Mouse (Mus musculus): ENCODE measurements at regions not wholly inside any gene's neighbourhood (a gene's known extent, or its start where the extent isn't known, plus 50 kb on each side); places are given as distances from the start of the nearest gene placed in this dataset.

DNA sequence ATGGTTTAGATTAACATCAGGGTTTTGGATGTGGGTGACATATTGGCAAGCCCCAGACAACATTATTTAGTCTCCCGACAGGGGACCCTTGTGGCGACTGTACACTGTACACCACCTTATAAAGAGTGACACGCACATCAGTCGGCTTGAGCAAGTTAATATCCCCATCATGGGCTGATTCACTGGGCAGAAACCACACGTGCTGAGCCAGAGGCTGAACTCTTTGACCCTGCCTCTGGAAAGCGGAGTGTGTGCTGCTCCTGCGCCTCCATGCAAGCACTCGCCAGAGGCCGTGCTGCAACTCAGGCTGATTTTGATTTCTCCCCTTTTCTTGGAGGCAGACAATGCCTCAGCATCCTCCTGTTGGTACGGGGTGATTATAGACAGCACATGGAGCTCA is 125.2 kb upstream of the Msx2 start:
- H3K4me3 ChIP-seq (ENCODE audit: control insufficient read depth in 1 of 2, insufficient read depth in 1 of 2, low read depth in 2 of 2, low read length in 2 of 2): no peak overlapping the region
- H3K9ac ChIP-seq (ENCODE audit: control insufficient read depth, low read depth, low read length, poor library complexity, severe bottlenecking): no peak overlapping the region
- no peak overlapping the region for H3K27ac ChIP-seq (ENCODE audit: control insufficient read depth, low read depth, low read length)
- no peak for TF ChIP-seq KAT2A (conservative IDR thresholded peaks at IDR 0.05; ENCODE audit: low read depth, low read length)
- no peak for TF ChIP-seq MAZ (IDR thresholded peaks at IDR 0.05; ENCODE audit: low read depth, low read length)
- TF ChIP-seq ZKSCAN1 (IDR thresholded peaks at IDR 0.05; ENCODE audit: low read depth, low read length): no peak
- TF ChIP-seq TCF12 (IDR thresholded peaks at IDR 0.05; ENCODE audit: low read depth, low read length): no peak
- TF ChIP-seq POLR2AphosphoS5 (IDR thresholded peaks at IDR 0.05; ENCODE audit: borderline replicate concordance, low read depth, low read length): no peak
- TF ChIP-seq MYB (IDR thresholded peaks at IDR 0.05; ENCODE audit: low read depth, low read length): no peak
- H3K9me3 ChIP-seq (replicated peaks; ENCODE audit: insufficient read depth, low read length): no peaks in the 10 kb centered on the region
- no peaks in the 10 kb centered on the region for H3K36me3 ChIP-seq (ENCODE audit: control insufficient read depth in 1 of 2, insufficient read depth in 2 of 2, low read length in 2 of 2)
- H3K79me2 ChIP-seq (ENCODE audit: control insufficient read depth, insufficient read depth, low read length, poor library complexity): no peaks in the 10 kb centered on the region
- H3K4me1 ChIP-seq (ENCODE audit: control insufficient read depth in 1 of 2, insufficient read depth in 2 of 2, low read length in 2 of 2): no peaks in the 10 kb centered on the region
- H3K27me3 ChIP-seq (ENCODE audit: control insufficient read depth in 1 of 2, insufficient read depth in 2 of 2, low read length in 2 of 2): no peaks in the 10 kb centered on the region
- DNase-seq (ENCODE audit: low read depth, low spot score): no peak

GRCm38 (mm10) chr13:53596871-53597800 is 124.3 kb upstream of the Msx2 start:
- H3K36me3 ChIP-seq (ENCODE audit: control insufficient read depth in 1 of 2, insufficient read depth in 2 of 2, low read length in 2 of 2): no peaks in the 10 kb centered on the region
- H3K9me3 ChIP-seq (replicated peaks; ENCODE audit: insufficient read depth, low read length): no peaks in the 10 kb centered on the region
- DNase-seq (ENCODE audit: low read depth, low spot score): no peak
- no peak overlapping the region for H3K27ac ChIP-seq (ENCODE audit: control insufficient read depth, low read depth, low read length)
- H3K79me2 ChIP-seq (ENCODE audit: control insufficient read depth, insufficient read depth, low read length, poor library complexity): no peaks in the 10 kb centered on the region
- no peaks in the 10 kb centered on the region for H3K4me1 ChIP-seq (ENCODE audit: control insufficient read depth in 1 of 2, insufficient read depth in 2 of 2, low read length in 2 of 2)
- H3K9ac ChIP-seq (ENCODE audit: control insufficient read depth, low read depth, low read length, poor library complexity, severe bottlenecking): no peak overlapping the region
- H3K4me3 ChIP-seq (ENCODE audit: control insufficient read depth in 1 of 2, insufficient read depth in 1 of 2, low read depth in 2 of 2, low read length in 2 of 2): no peak overlapping the region
- no peak for TF ChIP-seq CTCF (IDR thresholded peaks at IDR 0.05 in 2 of 3, conservative IDR thresholded peaks at IDR 0.05 in 1 of 3; ENCODE audit: control insufficient read depth in 1 of 3, insufficient read depth in 1 of 3, low read depth in 2 of 3, low read length in 3 of 3, poor library complexity in 1 of 3, severe bottlenecking in 1 of 3)
- no peak for TF ChIP-seq MYC (IDR thresholded peaks at IDR 0.05; ENCODE audit: low read depth, low read length)
- TF ChIP-seq RCOR1 (IDR thresholded peaks at IDR 0.05; ENCODE audit: low read depth, low read length): no peak
- TF ChIP-seq ELF1 (IDR thresholded peaks at IDR 0.05; ENCODE audit: low read depth, low read length): no peak
- TF ChIP-seq POLR2A (IDR thresholded peaks at IDR 0.05; ENCODE audit: control insufficient read depth in 1 of 2, insufficient read depth in 1 of 2, low read depth in 1 of 2, low read length in 2 of 2, poor library complexity in 1 of 2): no peak
- TF ChIP-seq POLR2AphosphoS5 (IDR thresholded peaks at IDR 0.05; ENCODE audit: borderline replicate concordance, low read depth, low read length): no peak
- no peak for TF ChIP-seq MAZ (IDR thresholded peaks at IDR 0.05; ENCODE audit: low read depth, low read length)
- TF ChIP-seq KAT2A (conservative IDR thresholded peaks at IDR 0.05; ENCODE audit: low read depth, low read length): no peak
- no peak for TF ChIP-seq MAX (IDR thresholded peaks at IDR 0.05; ENCODE audit: low read length)
- TF ChIP-seq SIN3A (IDR thresholded peaks at IDR 0.05; ENCODE audit: low read length): no peak
- no peak for TF ChIP-seq MAFK (IDR thresholded peaks at IDR 0.05; ENCODE audit: borderline replicate concordance, low read depth, low read length)
- TF ChIP-seq JUND (IDR thresholded peaks at IDR 0.05; ENCODE audit: low read depth, low read length): no peak
- TF ChIP-seq NELFE (IDR thresholded peaks at IDR 0.05; ENCODE audit: low read depth, low read length): no peak
- TF ChIP-seq CHD2 (IDR thresholded peaks at IDR 0.05; ENCODE audit: low read length): no peak
- no peak for TF ChIP-seq POLR2AphosphoS2 (IDR thresholded peaks at IDR 0.05; ENCODE audit: low read length)
- no peak for TF ChIP-seq EP300 (IDR thresholded peaks at IDR 0.05; ENCODE audit: low read depth in 1 of 2, low read length in 2 of 2)
- no peak for TF ChIP-seq MYB (IDR thresholded peaks at IDR 0.05; ENCODE audit: low read depth, low read length)
- no peak for TF ChIP-seq GABPA (IDR thresholded peaks at IDR 0.05; ENCODE audit: low read depth, low read length)
- no peak for TF ChIP-seq E2F4 (IDR thresholded peaks at IDR 0.05; ENCODE audit: borderline replicate concordance, low read depth, low read length)
- no peak for TF ChIP-seq UBTF (IDR thresholded peaks at IDR 0.05; ENCODE audit: borderline replicate concordance, insufficient read depth, low read depth, low read length)
- H3K27me3 ChIP-seq (ENCODE audit: control insufficient read depth in 1 of 2, insufficient read depth in 2 of 2, low read length in 2 of 2): no peaks in the 10 kb centered on the region
